Mouse (Mus musculus) ES-E14 (cell line): ENCODE results near the gene St3gal4. TPM values are rescaled to one million over a fixed set of nuclear protein-coding genes. Genes with fewer than 3 reads are reported as not detected.

Experiments
- DNase-seq: peaks from one replicate; pipeline ENCODE4 v3.0.0-alpha.2; 2013; ENCODE audit warnings: low read depth, low spot score
- H3K27ac ChIP-seq: 2 replicates; pipeline ENCODE4 v1.5.1; 2012; ENCODE audit warnings: low read depth, mild to moderate bottlenecking, low read length, moderate library complexity, mixed read lengths; ENCODE audit not compliant: poor library complexity, insufficient read depth, severe bottlenecking
- H3K36me3 ChIP-seq: 2 replicates; pipeline ENCODE4 v1.6.1; 2012; ENCODE audit warnings: mild to moderate bottlenecking, low read length, moderate library complexity, mixed read lengths; ENCODE audit not compliant: control insufficient read depth, poor library complexity, insufficient read depth, severe bottlenecking
- H3K4me1 ChIP-seq, 2 experiments: fragments of 150-350 bp in 1 of 2; sonication (generic) in 1 of 2; 2 replicates each; pipeline ENCODE4 v1.6.1; 2012; ENCODE audit warnings: low read length in 2 of 2, mild to moderate bottlenecking in 1 of 2, mixed read lengths in 1 of 2; ENCODE audit not compliant: control insufficient read depth in 2 of 2, insufficient read depth in 2 of 2, poor library complexity in 1 of 2
- H3K4me3 ChIP-seq, 2 experiments: fragments of 150-350 bp in 1 of 2; sonication (generic) in 1 of 2; 2 replicates each; pipeline ENCODE4 v1.5.1; 2012; ENCODE audit warnings: low read length in 2 of 2, low read depth in 1 of 2, mild to moderate bottlenecking in 1 of 2, mixed read lengths in 1 of 2; ENCODE audit not compliant: insufficient read depth in 1 of 2, poor library complexity in 1 of 2, severe bottlenecking in 1 of 2
- H3K9ac ChIP-seq: 2 replicates; pipeline ENCODE4 v1.6.1; 2012; ENCODE audit warnings: low read depth, mild to moderate bottlenecking, low read length, mixed read lengths; ENCODE audit not compliant: poor library complexity, insufficient read depth, severe bottlenecking
- H3K9me3 ChIP-seq: fragments of 150-350 bp; sonication (generic); 2 replicates; pipeline ENCODE4 v1.6.1; 2012; ENCODE audit warnings: low read depth, mild to moderate bottlenecking, low read length; ENCODE audit not compliant: control insufficient read depth, insufficient read depth
- CHD2 ChIP-seq: IDR thresholded peaks from 2 replicates; pipeline ENCODE4 v1.6.1; 2014; ENCODE audit warnings: mild to moderate bottlenecking, low read depth, low read length, inconsistent platforms
- HCFC1 ChIP-seq: IDR thresholded peaks from 2 replicates; pipeline ENCODE4 v1.6.1; 2012; ENCODE audit warnings: low read length, inconsistent platforms, borderline replicate concordance; ENCODE audit not compliant: insufficient read depth
- MAFK ChIP-seq: IDR thresholded peaks from 2 replicates; pipeline ENCODE4 v1.6.1; 2014; ENCODE audit warnings: mild to moderate bottlenecking, low read depth, low read length, inconsistent platforms; ENCODE audit not compliant: insufficient read depth
- ZC3H11A ChIP-seq: IDR thresholded peaks from 2 replicates; pipeline ENCODE4 v1.6.1; 2012; ENCODE audit warnings: low read depth, mild to moderate bottlenecking, inconsistent platforms, low read length, borderline replicate concordance
- ZNF384 ChIP-seq: IDR thresholded peaks from 2 replicates; pipeline ENCODE4 v1.6.1; 2012; ENCODE audit warnings: low read depth, low read length, inconsistent platforms
- in situ Hi-C, 2 experiments: fragments of 600-800 bp; cut with MboI; formaldehyde crosslinking; loops; one replicate each; pipeline ENCODE4 v1.15.1; 2025; ENCODE audit warnings: low sequenced_read_pairs in 2 of 2, inconsistent platforms in 1 of 2; ENCODE audit not compliant: unreplicated experiment in 2 of 2
- total RNA-seq: library from RNA; depleted of rRNA; stranded (reverse); fragments of 300-350 nt; gene quantifications from 2 replicates; pipeline ENCODE4 v1.2.3, GENCODE M21; 2012

St3gal4 gene
- total RNA-seq, 1 experiment = 9.7 TPM

DNA sequence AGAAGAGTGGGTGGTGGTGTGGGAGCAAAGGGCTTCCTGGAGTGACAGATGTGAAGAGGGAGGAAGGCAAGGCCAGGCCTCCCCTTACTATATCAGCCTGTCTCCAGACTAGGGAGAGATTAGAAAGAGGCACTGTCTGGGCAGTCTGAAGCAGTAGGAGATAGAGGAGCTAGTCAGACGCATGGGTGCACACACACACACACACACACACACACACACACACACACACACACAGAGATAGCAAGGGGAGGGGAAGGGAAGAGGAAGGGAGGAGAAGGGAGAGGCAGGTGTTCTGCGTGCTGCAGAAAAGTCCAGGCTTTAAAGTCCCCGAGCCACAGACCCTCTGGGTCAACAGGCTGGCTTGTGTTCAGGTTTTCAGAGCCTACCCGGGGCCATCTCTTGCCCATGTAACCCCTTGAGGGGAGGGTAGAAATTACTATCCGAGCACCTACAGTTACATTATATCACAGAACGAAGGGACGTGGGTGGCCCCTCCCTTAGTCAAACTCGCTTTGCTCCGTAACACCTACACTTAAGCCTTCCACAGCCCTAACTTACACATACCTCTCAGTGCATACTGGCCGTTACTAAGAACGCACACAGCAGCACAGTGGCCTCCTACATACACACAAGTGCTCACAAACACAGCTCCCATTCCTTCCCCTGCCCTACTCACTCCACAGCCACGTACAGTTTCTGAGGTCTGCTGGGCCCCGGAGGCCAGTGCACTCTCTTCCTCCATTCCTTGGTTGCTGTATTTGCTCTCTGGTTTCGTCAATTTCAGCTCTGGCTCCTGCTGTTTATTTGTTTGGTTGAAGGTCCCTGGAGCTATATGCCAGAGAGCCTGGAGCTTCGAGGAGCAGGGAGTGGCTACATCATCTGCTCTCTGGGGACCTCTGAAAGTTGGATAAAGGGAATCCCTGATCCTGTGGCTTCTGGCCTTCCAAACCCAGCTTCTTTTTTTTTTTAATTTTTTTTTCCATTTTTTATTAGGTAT is 12.9 kb downstream of the St3gal4 start:
- in situ Hi-C loops = no loop called here
- DNase-seq = no peak
- H3K9ac ChIP-seq = no peak overlapping the region
- H3K36me3 ChIP-seq = no peaks in the 10 kb centered on the region
- TF ChIP-seq ZNF384 (no peak), MAFK (no peak), CHD2 (no peak), ZC3H11A (no peak), HCFC1 (no peak)
- peaks cover 6 to 10% of the 10 kb centered on the region in 2 experiments; a peak in 3 of 4 replicates for H3K4me1 ChIP-seq
- H3K9me3 ChIP-seq = no peaks in the 10 kb centered on the region
- no peak overlapping the region for H3K27ac ChIP-seq
- no peak overlapping the region for H3K4me3 ChIP-seq

DNA sequence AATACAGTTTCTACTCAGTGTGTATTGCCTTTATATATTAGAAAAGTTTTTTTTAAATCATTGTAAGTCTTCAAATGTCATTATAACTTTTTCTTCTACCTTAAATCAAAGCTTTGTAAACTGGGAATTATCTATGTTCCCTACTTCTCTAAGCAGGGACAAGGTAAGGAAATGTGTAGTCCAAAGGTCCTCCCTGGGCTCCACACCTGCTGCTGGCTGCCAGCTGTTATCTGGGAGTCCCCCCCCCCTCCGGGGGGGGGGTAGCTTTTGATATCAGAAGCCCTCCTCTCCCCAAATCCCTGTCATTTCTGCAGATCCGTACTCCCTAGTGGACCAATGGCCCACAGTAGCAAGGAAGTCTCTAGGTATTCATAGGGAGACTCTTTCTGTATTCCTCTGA is 13.6 kb downstream of the St3gal4 start:
- TF ChIP-seq ZNF384 = no peak
- no peak for TF ChIP-seq CHD2
- no peak for TF ChIP-seq HCFC1
- TF ChIP-seq ZC3H11A = no peak
- no peak for TF ChIP-seq MAFK
- Histone ChIP-seq H3K4me3 (no peak overlapping the region), H3K27ac (no peak overlapping the region), H3K36me3 (no peaks in the 10 kb centered on the region), H3K9ac (no peak overlapping the region), H3K4me1 (peaks cover 6 to 8% of the 10 kb centered on the region in 2 experiments; a peak in 2 of 4 replicates), H3K9me3 (no peaks in the 10 kb centered on the region)
- DNase-seq = no peak
- in situ Hi-C loops = no loop called here

DNA sequence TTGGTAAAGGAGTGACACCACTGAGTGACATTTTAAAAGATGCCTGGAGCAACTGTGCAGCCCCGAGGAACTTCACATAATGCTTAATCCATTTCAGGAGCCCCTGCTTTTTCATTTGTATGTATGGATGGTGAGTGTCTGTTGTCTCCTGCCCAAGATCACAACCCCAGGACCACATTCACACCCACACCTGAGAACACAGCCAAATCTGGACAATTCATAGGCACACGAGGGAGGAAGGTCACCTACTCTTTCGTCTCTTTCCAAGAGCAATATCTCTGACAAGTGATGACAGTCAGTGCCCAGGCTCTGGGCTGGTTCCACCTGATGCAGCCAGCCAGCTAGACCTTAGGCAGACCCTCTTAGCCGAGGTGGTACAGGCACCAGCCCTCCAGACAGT is 14.4 kb downstream of the St3gal4 start:
- Histone ChIP-seq H3K4me3 (no peak overlapping the region), H3K4me1 (peaks cover 2 to 6% of the 10 kb centered on the region in 2 experiments; a peak in 2 of 4 replicates), H3K9me3 (no peaks in the 10 kb centered on the region), H3K36me3 (no peaks in the 10 kb centered on the region), H3K27ac (no peak overlapping the region), H3K9ac (no peak overlapping the region)
- in situ Hi-C loops = no loop called here
- no peak for DNase-seq
- no peak for TF ChIP-seq CHD2
- no peak for TF ChIP-seq MAFK
- no peak for TF ChIP-seq HCFC1
- no peak for TF ChIP-seq ZNF384
- TF ChIP-seq ZC3H11A = no peak

DNA sequence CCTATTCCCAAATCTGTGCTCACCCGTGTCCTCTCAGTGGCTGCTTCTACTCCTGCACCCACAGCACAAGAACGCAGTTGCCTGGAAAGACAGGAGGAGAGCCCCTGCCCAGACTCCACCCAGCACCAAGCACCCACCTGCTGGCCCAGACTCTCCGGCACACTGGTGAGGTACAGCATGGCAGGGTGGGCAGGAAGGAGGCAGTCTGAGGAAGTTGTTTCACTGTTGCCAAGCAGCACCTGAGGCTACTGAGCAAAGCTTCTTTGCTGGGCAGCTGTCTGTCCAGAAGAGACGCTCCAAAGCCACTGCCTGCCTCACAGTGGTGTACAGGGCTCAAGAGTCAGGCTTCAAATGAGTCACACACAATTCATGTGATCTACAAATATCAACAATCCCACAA is 20.3 kb downstream of the St3gal4 start:
- TF ChIP-seq HCFC1 (no peak), MAFK (no peak), ZNF384 (no peak), ZC3H11A (no peak), CHD2 (no peak)
- Histone ChIP-seq H3K4me1 (peaks cover 0 to 5% of the 10 kb centered on the region in 2 experiments; a peak in 1 of 4 replicates), H3K9me3 (no peaks in the 10 kb centered on the region), H3K36me3 (no peaks in the 10 kb centered on the region), H3K27ac (no peak overlapping the region), H3K9ac (no peak overlapping the region), H3K4me3 (no peak overlapping the region)
- in situ Hi-C loops = no loop called here
- no peak for DNase-seq

DNA sequence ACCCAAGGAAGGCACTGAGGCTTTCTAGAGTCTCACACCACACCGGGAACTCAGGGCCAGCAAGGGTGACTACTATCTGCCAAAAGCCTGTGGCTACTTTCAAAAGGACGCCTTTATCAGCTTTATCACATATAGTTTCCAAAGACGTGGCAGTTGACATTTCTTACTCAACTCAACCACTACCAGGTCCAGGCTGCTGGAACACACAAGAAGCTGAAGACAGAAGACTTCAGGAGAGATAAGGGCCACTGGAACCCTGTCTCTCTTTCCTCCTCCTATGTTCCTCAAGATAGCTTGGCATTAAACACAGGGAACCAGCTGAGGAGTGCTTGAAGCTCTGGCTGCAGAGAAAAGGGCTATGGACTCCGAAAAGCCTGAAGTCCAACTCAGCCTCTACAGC is 21.2 kb downstream of the St3gal4 start:
- DNase-seq = no peak
- no peaks in the 10 kb centered on the region for H3K36me3 ChIP-seq
- no peak overlapping the region for H3K4me3 ChIP-seq
- in situ Hi-C loops = no loop called here
- H3K9ac ChIP-seq = no peak overlapping the region
- peaks cover 0 to 5% of the 10 kb centered on the region in 2 experiments; a peak in 1 of 4 replicates for H3K4me1 ChIP-seq
- H3K9me3 ChIP-seq = no peaks in the 10 kb centered on the region
- H3K27ac ChIP-seq = no peak overlapping the region
- no peak for TF ChIP-seq ZNF384
- TF ChIP-seq CHD2 = no peak
- no peak for TF ChIP-seq ZC3H11A
- no peak for TF ChIP-seq MAFK
- TF ChIP-seq HCFC1 = no peak
